Mouse (Mus musculus) gastrocnemius, adult 8-10 months (tissue): ENCODE results near the gene Nphp1. TPM values are rescaled to one million over a fixed set of nuclear protein-coding genes. Genes with fewer than 3 reads are reported as not detected.

Source experiments
- DNase-seq, 2 experiments: peaks; one replicate each; pipeline ENCODE4 v3.0.0; 2022; ENCODE audit warnings: low spot score in 2 of 2
- total RNA-seq, 4 experiments: library from RNA; stranded (reverse); gene quantifications; 2 replicates each; pipeline ENCODE4 v1.2.4; 2022

Nphp1 gene
- 10 to 100 TPM; 21.5 to 28.3 (median 24.5) TPM for total RNA-seq

DNA sequence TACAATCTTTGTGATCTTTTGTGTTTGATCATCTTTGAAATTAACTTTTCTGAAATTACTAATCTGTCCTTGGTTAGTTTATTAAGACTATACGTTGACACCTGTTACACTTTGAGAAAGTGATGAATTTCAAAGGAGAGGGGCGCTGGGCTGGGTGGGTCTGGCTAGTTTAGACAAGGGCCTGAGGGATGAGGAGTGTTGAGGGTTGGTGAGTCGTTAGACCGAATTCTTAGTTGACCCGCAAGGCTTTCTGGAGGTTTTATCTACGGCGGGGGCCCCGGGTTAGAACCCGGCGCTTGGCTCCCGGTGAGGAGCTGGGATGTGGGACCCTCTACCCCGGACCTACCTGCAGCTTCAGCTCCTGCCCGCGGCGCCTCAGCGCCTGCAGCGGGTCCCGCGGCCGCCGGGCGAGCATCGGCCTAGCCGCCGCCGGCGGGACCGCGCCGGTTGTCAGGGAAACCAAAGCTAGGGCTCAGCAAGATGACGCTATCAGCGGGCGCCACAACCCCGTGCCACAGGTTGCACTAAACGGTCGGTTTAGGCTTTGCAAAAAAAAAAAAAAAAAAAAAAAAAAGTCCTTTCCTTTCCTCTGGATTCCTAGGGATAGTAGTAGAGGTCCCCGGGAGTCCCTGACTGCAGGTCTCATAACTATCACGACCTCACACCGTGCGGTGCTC is at the start of gene Nphp1:
TSS of gene Nphp1 (minus strand) at position 458 of the 677 bp plus-strand sequence.
- DNase-seq = peak; percentile 51 to 74

DNA sequence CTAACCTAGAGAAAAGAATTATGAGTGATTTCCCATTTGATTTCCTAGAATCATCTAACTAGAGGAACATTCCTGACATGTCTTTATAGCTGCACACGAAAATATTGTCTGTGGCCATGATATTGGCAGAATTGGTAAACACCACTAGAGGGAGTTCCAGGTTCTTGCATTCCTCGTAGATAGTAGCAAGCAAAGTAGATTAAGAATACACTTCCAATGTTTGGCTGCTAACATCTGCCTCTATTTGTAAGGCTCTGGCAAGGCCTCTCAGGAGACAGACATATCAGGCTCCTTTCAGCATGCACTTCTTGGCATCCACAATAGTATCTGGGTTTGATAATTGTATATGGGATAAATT is 44.1 kb upstream of the Nphp1 start:
- DNase-seq = no peak

DNA sequence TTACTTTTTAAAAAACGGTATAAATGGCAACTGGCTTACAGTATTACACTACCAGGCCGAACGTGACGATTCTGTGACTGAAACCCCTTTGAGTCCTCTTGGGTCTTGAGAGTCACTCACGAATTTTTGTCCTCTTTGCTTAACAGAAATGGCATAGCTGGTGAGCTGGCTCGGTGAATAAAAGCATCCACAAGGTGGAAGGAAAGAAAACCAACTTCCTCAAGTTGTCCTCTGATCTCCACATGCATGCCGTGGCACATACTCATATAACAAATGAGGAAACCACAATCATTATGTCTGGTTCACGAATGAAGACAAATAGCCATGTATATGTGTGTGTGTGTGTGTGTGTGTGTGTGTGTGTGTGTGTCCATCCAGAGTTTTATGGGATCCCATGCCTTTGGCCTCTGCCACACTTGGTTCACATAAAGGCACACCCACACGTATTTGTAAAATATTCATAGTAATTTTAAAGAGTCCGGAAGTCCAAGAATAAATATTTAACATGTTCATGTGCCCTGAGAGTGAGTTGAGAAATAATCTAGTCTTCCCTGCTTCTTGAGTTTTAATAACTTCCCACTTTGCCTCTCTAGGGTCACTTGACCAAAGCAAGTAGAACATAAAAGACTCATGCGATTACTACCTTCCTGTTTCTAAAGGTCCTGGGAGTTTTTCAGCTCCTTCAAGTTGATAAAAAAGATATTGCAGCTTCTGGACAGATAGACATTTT is 43.6 kb upstream of the Nphp1 start:
- DNase-seq = no peak

- peak; percentile 82 to 90 for DNase-seq
These were observed 42.9 kb upstream of the Nphp1 start, which contains the start of gene Bub1 for GRCm38 (mm10) chr2:127831401-127832102. TSS of gene Bub1 (minus strand) at chr2:127831865.

GRCm38 (mm10) chr2:127791919-127792603 is 3.4 kb upstream of the Nphp1 start, which contains the start of gene Mtln:
TSS of gene Mtln (minus strand) at chr2:127792488.
- DNase-seq = peak; percentile 72 to 78

- DNase-seq = no peak
These were observed 1.1 kb upstream of the Nphp1 start for GRCm38 (mm10) chr2:127789651-127790270.

GRCm38 (mm10) chr2:127789138-127789537 is 441 bp upstream of the Nphp1 start:
- DNase-seq = no peak

- DNase-seq = no peak
These were observed 1.5 kb downstream of the Nphp1 start for GRCm38 (mm10) chr2:127787226-127787625.

DNA sequence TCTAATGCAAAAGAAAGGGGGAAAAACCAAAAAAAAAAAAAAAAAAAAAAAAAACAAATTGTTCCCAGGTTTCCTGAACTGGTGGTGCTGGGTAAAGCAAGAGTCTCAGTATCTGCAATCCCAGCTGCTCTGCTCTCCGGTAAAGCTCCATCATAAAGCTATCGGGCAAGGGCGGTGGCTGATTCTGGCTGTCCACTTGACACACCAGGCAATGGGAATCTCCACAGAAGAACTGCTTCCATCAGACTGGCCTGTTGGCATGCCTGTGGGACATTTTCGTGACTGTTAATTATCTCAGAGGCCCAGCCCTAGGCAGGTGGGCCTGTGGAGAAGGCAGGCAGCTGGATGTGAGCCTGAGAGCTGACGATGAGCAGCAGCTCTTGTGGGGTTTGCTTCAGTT is 10.2 kb downstream of the Nphp1 start:
- DNase-seq = no peak

DNA sequence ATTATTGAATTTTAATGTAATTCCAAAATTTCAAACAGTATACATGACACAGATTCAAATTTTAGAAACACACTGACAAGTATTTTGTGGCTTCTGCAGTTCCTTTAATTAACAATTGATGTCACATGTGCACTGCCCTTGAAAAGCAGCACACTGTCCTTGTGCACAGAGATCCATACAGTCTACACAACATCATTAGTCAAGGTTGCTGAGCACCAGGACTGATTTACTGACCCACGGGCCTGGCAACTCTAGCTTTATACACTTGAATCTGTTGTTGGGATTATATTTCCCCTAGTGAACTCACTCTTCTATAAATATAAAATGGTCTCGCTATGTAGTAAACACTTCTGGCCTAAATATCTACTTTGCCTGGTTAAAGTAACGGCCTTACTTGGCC is 13.7 kb downstream of the Nphp1 start:
- DNase-seq = no peak

DNA sequence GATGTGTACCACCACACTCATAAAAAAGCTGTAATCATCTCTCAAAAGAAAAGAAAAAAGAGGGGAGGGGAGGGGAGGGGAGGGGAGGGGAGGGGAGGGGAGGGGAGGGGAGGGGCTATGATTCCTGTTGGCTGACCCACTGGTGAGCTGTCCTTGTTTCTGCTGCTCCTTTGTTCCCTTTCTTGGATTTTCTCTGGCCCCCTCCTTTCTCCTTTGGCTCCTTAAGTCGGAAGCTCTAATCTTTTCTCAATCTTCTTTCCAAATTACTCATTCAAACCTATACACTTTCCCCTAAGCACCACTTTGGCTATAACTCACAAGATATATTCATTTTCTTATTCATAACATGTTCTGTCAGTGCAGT is 14.1 kb downstream of the Nphp1 start:
- DNase-seq = no peak

DNA sequence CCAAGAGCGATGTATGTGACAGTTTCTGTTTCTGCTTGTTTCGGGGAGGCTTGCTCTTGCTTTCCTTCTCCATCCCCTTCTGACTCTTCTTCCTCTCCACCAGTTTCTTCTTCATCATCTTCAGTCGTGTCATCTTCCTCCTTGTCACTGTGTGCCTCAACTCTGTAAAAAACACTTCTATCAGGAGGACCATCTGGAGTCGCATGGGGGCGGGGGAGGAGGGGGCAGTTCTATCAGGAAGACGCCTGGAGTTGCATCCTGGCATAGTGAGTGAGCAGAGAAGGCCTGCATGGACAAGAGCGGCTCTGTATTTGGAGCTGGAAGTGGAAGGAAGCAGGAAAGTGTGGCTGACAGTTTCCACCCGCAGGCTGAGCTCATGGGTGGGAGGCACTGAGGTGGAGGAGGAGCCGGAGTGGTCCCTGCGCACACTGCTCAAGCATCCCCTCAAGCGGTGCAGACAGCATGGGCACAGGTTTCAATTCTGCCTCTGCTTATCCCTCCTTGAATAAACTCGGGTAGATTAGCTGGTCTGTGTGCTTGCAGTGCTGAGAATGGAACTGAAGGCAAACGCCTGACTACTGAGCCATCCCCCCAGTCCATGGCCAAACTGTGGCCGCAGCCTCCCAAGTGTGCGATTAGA is 14.6 kb downstream of the Nphp1 start:
- no peak for DNase-seq

GRCm38 (mm10) chr2:127761587-127761986 is 27.1 kb downstream of the Nphp1 start:
- DNase-seq = no peak

- no peak for DNase-seq
These were observed 28.2 kb downstream of the Nphp1 start for GRCm38 (mm10) chr2:127760429-127761000.

DNA sequence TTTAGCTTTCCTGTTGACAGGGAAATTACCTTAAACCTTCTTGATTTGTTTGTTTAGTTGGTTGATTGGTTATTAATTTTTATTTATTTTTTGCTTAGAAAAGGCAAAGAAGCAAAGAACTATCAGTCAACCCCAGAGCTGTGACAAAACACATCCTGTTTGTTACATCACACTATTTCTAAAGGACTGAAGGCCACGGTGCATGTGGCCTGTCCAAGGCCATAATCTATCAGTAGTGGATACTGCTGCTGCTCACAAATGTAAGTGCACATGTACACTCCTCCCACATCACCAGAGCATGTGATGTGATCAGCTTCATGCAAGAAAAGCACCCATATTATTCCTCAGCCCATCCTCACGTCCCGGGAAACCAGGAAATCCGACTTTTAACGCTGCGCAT is 28.7 kb downstream of the Nphp1 start:
- DNase-seq = no peak

DNA sequence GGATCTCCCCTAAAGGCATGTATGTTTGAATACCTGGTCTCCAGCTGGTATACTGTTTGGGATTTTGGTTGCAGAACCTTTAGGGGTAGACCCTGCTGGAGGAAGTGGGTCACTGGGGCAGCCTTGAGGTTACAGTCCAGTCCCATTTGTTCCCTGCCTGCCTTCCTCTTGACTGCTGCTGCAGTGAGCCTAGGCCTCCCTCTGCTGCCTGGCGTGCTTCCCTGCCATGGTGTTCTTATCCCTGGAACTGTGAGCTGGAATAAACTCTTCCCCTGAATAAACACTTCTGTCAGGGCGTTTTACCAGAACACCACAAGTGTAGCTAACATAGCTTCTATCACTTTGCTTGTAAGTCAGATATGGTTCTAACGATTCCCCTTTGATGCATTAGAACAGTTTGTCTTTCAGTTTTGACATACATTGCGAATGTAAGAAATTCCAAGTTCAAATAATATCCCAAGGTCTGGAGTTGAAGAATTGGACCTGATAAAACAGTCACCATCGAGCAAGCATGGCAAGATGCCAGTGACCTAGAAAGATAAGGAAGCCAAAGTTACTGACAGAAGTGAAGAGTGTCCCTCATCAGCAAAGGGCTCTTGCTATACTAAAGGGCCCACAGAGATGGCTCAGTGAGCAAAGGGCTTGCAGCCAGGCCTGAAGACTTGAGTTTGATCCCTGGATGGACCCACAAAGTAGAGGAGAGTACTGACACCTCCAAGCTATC is 29.4 kb downstream of the Nphp1 start:
- DNase-seq = no peak

DNA sequence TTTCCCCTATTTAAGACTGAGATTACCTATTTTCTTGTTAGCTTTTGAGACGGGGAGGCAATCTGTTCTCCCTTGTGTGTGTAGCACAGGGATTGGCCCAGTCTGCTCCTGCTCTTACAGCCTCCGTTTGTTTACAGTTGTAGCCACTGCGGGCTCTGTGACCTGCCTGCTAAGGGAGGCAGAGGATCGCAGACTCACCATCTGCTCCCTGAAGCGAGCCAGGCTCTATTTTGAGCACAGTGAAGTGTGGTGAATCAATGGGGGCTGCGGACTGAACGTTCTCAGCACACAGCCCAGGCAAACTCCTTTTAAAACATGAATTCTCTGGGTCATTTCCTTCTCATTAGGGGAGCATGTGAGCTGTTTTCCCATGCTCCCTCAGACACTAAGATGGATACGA is 31.5 kb downstream of the Nphp1 start:
- DNase-seq = peak in 1 of 2 experiments; percentile 47

GRCm38 (mm10) chr2:127754113-127754512 is 34.6 kb downstream of the Nphp1 start:
- no peak for DNase-seq

GRCm38 (mm10) chr2:127751849-127752610 is 36.7 kb downstream of the Nphp1 start:
- DNase-seq = no peak
